Mouse (Mus musculus) ES-Bruce4 (cell line): ENCODE data around the gene Dennd5b.

Experiments
- CTCF ChIP-seq: IDR thresholded peaks from one replicate; pipeline ENCODE4 v1.8.1; 2011; ENCODE audit warnings: low read depth, low read length
- EP300 ChIP-seq: IDR thresholded peaks from 2 replicates; pipeline ENCODE4 v1.6.1; 2011; ENCODE audit warnings: low read depth, low read length; ENCODE audit not compliant: insufficient read depth
- POLR2A ChIP-seq: IDR thresholded peaks from one replicate; pipeline ENCODE4 v1.8.1; 2011; ENCODE audit warnings: low read length; ENCODE audit not compliant: insufficient read depth

DNA sequence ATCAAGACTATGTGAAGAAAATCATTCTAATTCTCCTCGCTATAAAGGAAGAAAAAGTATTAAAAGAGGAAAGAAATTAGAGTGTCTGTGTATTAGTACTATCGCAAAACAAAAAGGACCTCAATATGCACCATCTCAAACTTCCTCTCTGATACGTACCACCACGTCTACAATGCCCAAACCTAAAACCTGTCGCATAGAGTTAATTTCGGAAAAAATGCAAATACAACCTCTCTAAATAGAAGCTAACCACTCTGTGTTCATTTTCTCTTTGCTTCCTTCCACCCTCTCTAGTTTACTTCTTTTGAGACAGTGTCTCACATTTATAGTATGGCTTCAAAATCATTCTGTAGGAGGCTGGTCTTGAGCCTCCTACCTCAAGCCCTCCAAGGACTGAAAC lies 9.1 kb downstream of the Dennd5b start:
- no peak for TF ChIP-seq POLR2A
- TF ChIP-seq CTCF: no peak
- TF ChIP-seq EP300: no peak
